Mouse (Mus musculus): ENCODE results near the gene Bach1.

- TF ChIP-seq MAX (IDR thresholded peaks at IDR 0.05; ENCODE audit: low read length) (no peak), ZKSCAN1 (IDR thresholded peaks at IDR 0.05; ENCODE audit: borderline replicate concordance, low read depth, low read length) (no peak), POLR2A (IDR thresholded peaks at IDR 0.05; ENCODE audit: low read depth, low read length) (no peak), RAD21 (IDR thresholded peaks at IDR 0.05; ENCODE audit: low read depth, low read length) (no peak), MAZ (IDR thresholded peaks at IDR 0.05; ENCODE audit: low read depth, low read length) (no peak), CTCF (conservative IDR thresholded peaks at IDR 0.05 in 1 of 2, IDR thresholded peaks at IDR 0.05 in 1 of 2; ENCODE audit: low read depth in 2 of 2, low read length in 2 of 2) (no peak), MXI1 (IDR thresholded peaks at IDR 0.05; ENCODE audit: low read depth, low read length) (no peak), SMC3 (IDR thresholded peaks at IDR 0.05; ENCODE audit: low read depth, low read length) (no peak), ELF1 (IDR thresholded peaks at IDR 0.05; ENCODE audit: low read depth, low read length) (no peak), NRF1 (IDR thresholded peaks at IDR 0.05; ENCODE audit: low read depth, low read length) (no peak)
These were observed 12.3 kb upstream of the Bach1 start for GRCm38 (mm10) chr16:87686458-87686857.

Data from CH12.LX (cell line).